Mouse (Mus musculus): ENCODE measurements around the gene Trmt5. TPM values are rescaled to one million over a fixed set of nuclear protein-coding genes. Genes with fewer than 3 reads are reported as not detected.

Trmt5 gene
- polyA plus RNA-seq, 1 experiment from 2014 or later, result 18.7 TPM

DNA sequence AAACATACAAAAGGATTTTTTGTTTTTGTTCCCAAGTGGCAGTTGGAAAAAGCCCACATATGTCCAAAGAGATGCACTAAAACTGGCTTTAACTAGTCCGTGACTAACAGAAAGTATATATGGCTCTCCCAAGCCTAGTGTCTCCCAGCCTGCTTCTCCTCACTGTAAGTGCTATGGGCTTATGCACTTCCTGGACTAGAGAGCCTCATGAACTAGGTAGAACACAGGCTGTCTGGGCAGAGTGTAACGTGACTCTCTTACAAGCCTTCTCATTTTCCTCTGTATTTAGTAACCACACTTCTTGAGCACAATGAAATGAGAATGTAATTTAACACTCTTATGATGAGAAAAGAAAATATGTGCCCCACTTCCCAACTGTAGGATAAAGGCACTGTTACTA lies 22.2 kb upstream of the Trmt5 start:
- Histone ChIP-seq H3K9me3 (replicated peaks) (no peaks in the 10 kb centered on the region), H3K27me3 (no peaks in the 10 kb centered on the region), H3K27ac (no peak overlapping the region), H3K4me3 (no peak overlapping the region), H3K4me1 (no peaks in the 10 kb centered on the region), H3K9ac (no peak overlapping the region), H3K4me2 (replicated peaks) (no peak overlapping the region), H3K36me3 (no peaks in the 10 kb centered on the region)
- ATAC-seq (ENCODE audit: low FRiP score), result no peak
- 79% methylated on average over 2 of the region's 2 CpGs for WGBS

DNA sequence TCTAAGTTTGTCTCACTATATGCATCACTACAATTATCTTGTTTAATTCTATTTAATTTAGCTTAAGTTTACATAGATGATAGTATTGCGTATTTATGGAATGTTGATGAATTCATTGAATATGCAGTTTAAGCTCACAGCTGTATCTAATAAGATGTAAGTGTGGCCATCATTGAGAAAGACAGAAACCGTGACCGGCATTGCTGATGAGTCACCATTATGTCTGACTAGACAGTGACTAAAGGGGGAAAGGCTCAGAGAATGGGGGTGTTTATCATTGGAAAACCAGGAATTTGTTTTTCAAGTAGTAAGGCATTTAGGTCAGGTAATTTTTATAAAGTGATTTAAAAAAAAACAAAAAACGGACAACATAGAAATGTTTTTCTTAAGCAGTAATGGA lies 21.2 kb upstream of the Trmt5 start:
- H3K4me3 ChIP-seq, result no peak overlapping the region
- no peaks in the 10 kb centered on the region for H3K4me1 ChIP-seq
- H3K27me3 ChIP-seq, result no peaks in the 10 kb centered on the region
- H3K4me2 ChIP-seq (replicated peaks), result no peak overlapping the region
- no peak overlapping the region for H3K9ac ChIP-seq
- no peaks in the 10 kb centered on the region for H3K9me3 ChIP-seq (replicated peaks)
- no peak for ATAC-seq (ENCODE audit: low FRiP score)
- no peak overlapping the region for H3K27ac ChIP-seq
- no peaks in the 10 kb centered on the region for H3K36me3 ChIP-seq
- 91% methylated on average over 4 of the region's 4 CpGs for WGBS

GRCm38 (mm10) chr12:73304636-73305035 lies 18.1 kb upstream of the Trmt5 start:
- H3K4me2 ChIP-seq (replicated peaks), result no peak overlapping the region
- no peaks in the 10 kb centered on the region for H3K27me3 ChIP-seq
- H3K4me3 ChIP-seq, result no peak overlapping the region
- no peaks in the 10 kb centered on the region for H3K4me1 ChIP-seq
- H3K27ac ChIP-seq, result no peak overlapping the region
- 93% methylated on average over 4 of the region's 4 CpGs for WGBS
- no peak overlapping the region for H3K9ac ChIP-seq
- ATAC-seq (ENCODE audit: low FRiP score), result no peak
- 0 out of 2 replicates have a peak, but pooled peaks cover 7% of the 10 kb centered on the region for H3K36me3 ChIP-seq
- no peaks in the 10 kb centered on the region for H3K9me3 ChIP-seq (replicated peaks)

DNA sequence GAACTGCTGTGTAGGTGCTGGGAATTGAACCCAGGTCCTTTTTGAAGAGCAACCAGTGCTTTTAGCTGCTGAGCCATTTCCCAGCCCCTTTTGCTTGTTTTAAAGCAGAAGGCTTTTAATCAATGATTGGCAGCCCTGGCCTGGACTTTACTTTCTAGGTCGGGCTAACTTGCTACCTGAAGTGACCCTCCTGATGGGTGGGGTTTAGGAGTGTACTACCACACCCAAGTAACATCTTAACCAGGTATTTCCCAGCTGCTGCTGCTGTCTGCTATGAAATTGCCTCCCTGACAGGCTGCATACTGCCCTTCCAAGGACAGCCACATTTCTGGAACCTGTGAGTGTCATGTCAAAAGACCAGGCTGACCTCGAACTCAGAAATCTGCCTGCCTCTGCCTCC lies 14.0 kb upstream of the Trmt5 start:
- H3K27ac ChIP-seq, result no peak overlapping the region
- WGBS, result 89% methylated on average over 2 of the region's 2 CpGs
- ATAC-seq (ENCODE audit: low FRiP score), result no peak
- H3K27me3 ChIP-seq, result no peaks in the 10 kb centered on the region
- no peaks in the 10 kb centered on the region for H3K9me3 ChIP-seq (replicated peaks)
- no peaks in the 10 kb centered on the region for H3K4me1 ChIP-seq
- H3K4me2 ChIP-seq (replicated peaks), result no peak overlapping the region
- H3K9ac ChIP-seq, result no peak overlapping the region
- peaks cover 22% of the 10 kb centered on the region for H3K36me3 ChIP-seq
- no peak overlapping the region for H3K4me3 ChIP-seq

DNA sequence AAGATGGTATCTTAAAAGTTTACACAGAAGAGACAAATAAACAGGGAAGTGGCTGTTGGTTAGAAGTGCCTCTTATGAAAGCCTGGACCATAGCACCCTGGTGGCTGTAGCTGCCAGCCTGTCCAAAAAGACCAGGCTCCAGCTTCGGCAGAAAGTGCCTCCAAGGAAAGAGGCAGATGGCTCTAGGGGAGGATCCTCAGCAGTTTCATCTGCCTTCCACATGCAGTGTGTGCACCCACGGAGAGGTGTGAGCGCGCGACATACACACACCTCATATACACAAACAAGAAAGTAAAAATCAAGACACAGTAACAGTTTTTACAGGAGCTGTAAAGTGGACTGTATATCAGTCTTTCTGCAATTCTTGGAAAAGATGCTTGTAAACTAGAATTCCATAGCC lies 12.1 kb upstream of the Trmt5 start:
- H3K4me2 ChIP-seq (replicated peaks), result no peak overlapping the region
- H3K9me3 ChIP-seq (replicated peaks), result no peaks in the 10 kb centered on the region
- peaks cover 33% of the 10 kb centered on the region for H3K36me3 ChIP-seq
- 84% methylated on average over 5 of the region's 5 CpGs for WGBS
- no peak overlapping the region for H3K27ac ChIP-seq
- H3K9ac ChIP-seq, result no peak overlapping the region
- ATAC-seq (ENCODE audit: low FRiP score), result no peak
- H3K4me3 ChIP-seq, result no peak overlapping the region
- H3K4me1 ChIP-seq, result no peaks in the 10 kb centered on the region
- no peaks in the 10 kb centered on the region for H3K27me3 ChIP-seq

DNA sequence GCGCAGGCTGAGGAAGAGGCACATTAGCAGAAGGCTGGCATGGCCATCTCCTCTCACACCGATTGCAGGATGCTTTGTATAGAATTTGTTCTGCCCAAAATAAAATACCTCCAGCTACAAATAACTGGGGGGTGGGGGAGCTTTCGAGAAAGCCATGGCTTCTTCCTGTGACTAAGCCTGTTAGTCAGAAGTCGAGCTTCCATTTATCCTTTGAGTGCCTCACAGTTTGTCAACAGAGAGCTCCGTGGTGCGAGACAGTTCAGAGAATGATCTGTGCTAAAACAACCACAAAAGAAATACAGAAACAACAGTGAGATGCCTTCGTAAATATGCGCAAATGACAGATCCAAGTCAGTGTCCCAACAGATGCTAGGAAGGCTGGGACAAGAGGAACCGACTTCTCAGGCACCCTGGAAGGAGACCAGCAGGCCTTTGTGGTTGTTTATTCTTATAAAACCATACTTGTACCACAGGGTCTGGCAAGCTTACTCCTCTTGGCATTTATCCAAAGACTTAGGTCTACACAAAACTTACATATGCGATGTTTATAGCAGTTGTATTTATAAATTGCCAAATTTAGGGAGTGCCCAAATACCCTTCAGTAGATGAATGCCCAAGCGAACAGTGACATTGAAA lies 9.1 kb upstream of the Trmt5 start:
- ATAC-seq (ENCODE audit: low FRiP score), result no peak
- H3K9ac ChIP-seq, result no peak overlapping the region
- no peak overlapping the region for H3K4me2 ChIP-seq (replicated peaks)
- H3K36me3 ChIP-seq, result peaks cover 37% of the 10 kb centered on the region
- H3K27ac ChIP-seq, result no peak overlapping the region
- H3K9me3 ChIP-seq (replicated peaks), result no peaks in the 10 kb centered on the region
- no peaks in the 10 kb centered on the region for H3K27me3 ChIP-seq
- no peak overlapping the region for H3K4me3 ChIP-seq
- WGBS, result 85% methylated on average over 11 of the region's 11 CpGs
- no peaks in the 10 kb centered on the region for H3K4me1 ChIP-seq

DNA sequence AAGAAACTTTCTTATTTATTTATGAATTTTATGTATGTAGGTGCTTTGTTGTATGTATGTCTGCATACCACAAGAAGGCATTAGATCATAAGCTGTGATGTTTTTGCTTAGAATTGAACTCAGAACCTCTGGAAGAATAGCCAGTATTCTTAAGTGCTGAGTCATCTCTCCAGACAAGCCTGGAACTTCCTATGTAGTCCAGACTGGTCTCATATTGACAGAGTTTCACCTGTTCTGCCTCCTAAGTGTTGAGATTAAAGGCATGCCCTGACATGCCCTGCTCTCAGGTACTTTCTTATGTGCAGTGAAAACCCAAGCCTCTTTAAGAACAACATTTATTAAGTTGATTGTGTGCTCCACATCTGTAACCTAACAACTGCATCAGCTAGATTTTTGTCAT lies 8.4 kb upstream of the Trmt5 start:
- Histone ChIP-seq H3K4me2 (replicated peaks) (no peak overlapping the region), H3K9me3 (replicated peaks) (no peaks in the 10 kb centered on the region), H3K27me3 (no peaks in the 10 kb centered on the region), H3K36me3 (peaks cover 36% of the 10 kb centered on the region), H3K4me1 (no peaks in the 10 kb centered on the region), H3K27ac (no peak overlapping the region), H3K4me3 (no peak overlapping the region), H3K9ac (no peak overlapping the region)
- ATAC-seq (ENCODE audit: low FRiP score), result no peak

GRCm38 (mm10) chr12:73288626-73289025 lies 2.1 kb upstream of the Trmt5 start:
- Histone ChIP-seq H3K27me3 (no peaks in the 10 kb centered on the region), H3K27ac (no peak overlapping the region), H3K4me3 (no peak overlapping the region), H3K9me3 (replicated peaks) (no peaks in the 10 kb centered on the region), H3K4me1 (peaks cover 20% of the 10 kb centered on the region), H3K4me2 (replicated peaks) (no peak overlapping the region), H3K36me3 (peaks cover 11% of the 10 kb centered on the region), H3K9ac (no peak overlapping the region)
- 97% methylated on average over 3 of the region's 3 CpGs for WGBS
- no peak for ATAC-seq (ENCODE audit: low FRiP score)

- peak overlapping the region; percentile 75 for H3K4me3 ChIP-seq
- no peak overlapping the region for H3K27ac ChIP-seq
- ATAC-seq (ENCODE audit: low FRiP score), result no peak
- H3K9me3 ChIP-seq (replicated peaks), result no peaks in the 10 kb centered on the region
- 73% methylated on average over 8 of the region's 8 CpGs for WGBS
- peaks cover 22% of the 10 kb centered on the region for H3K4me1 ChIP-seq
- H3K27me3 ChIP-seq, result no peaks in the 10 kb centered on the region
- peaks cover 11% of the 10 kb centered on the region for H3K36me3 ChIP-seq
- no peak overlapping the region for H3K9ac ChIP-seq
- H3K4me2 ChIP-seq (replicated peaks), result peak overlapping the region; percentile 62
Observed at GRCm38 (mm10) chr12:73287609-73288008, 1.1 kb upstream of the Trmt5 start.

DNA sequence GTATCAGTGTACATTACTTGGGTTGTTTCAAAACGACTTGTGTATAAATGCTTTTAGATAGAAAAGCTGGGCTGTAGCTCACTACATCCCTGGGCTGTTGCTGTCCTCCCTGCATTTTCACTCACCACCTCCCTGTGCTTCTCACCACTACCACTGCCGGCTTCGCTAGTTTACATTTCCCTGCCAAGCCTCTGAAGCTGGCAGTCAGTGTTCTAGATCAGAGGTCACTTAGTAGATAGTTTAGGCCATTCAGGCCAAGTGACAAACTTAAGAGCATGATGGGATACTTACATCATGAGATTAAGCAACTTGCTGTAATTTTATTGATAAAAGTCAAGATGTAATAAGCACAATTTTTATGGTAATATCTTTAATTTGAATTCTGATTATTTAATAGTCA lies 11.6 kb downstream of the Trmt5 start:
- no peaks in the 10 kb centered on the region for H3K4me1 ChIP-seq
- no peak for ATAC-seq (ENCODE audit: low FRiP score)
- no peak overlapping the region for H3K4me3 ChIP-seq
- peaks cover 43% of the 10 kb centered on the region for H3K36me3 ChIP-seq
- no peaks in the 10 kb centered on the region for H3K27me3 ChIP-seq
- H3K9ac ChIP-seq, result no peak overlapping the region
- H3K9me3 ChIP-seq (replicated peaks), result no peaks in the 10 kb centered on the region
- H3K4me2 ChIP-seq (replicated peaks), result no peak overlapping the region
- H3K27ac ChIP-seq, result no peak overlapping the region
- WGBS, result 94% methylated on average over 3 of the region's 3 CpGs

- no peaks in the 10 kb centered on the region for H3K9me3 ChIP-seq (replicated peaks)
- H3K27ac ChIP-seq, result no peak overlapping the region
- peaks cover 6% of the 10 kb centered on the region; the same call in 1 of the 2 replicates for H3K36me3 ChIP-seq
- no peak overlapping the region for H3K4me2 ChIP-seq (replicated peaks)
- no peak overlapping the region for H3K4me3 ChIP-seq
- ATAC-seq (ENCODE audit: low FRiP score), result no peak
- no peaks in the 10 kb centered on the region for H3K27me3 ChIP-seq
- no peak overlapping the region for H3K9ac ChIP-seq
- WGBS, result 84% methylated on average over 4 of the region's 4 CpGs
- H3K4me1 ChIP-seq, result no peaks in the 10 kb centered on the region
Observed at GRCm38 (mm10) chr12:73269933-73270332, 16.6 kb downstream of the Trmt5 start.

- no peak for ATAC-seq (ENCODE audit: low FRiP score)
- Histone ChIP-seq H3K27ac (no peak overlapping the region), H3K4me2 (replicated peaks) (no peak overlapping the region), H3K4me1 (no peaks in the 10 kb centered on the region), H3K9me3 (replicated peaks) (no peaks in the 10 kb centered on the region), H3K4me3 (no peak overlapping the region), H3K9ac (no peak overlapping the region), H3K27me3 (no peaks in the 10 kb centered on the region), H3K36me3 (peaks cover 3% of the 10 kb centered on the region; the same call in 1 of the 2 replicates)
- WGBS, result 91% methylated on average over 3 of the region's 3 CpGs
Observed at GRCm38 (mm10) chr12:73269531-73269930, 17.0 kb downstream of the Trmt5 start.

DNA sequence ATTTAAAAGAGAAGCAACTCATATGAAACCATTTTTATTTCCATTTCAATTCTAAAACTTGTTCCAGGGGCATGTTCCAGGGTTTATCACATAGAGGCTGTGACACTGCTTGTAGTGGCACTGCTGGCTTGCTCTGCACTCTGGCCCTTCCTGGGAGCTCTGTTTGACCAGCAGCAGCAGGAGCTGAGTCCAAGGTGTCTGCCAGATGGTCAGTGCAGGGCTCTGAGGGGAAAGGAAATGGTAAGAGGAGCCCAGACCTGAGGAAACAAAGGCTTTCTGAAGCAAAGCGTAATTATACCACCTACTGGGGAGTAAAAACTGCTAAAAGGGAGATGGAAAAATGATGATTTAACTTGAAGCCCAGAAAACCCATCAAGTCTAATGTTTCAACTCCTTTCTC lies 18.0 kb downstream of the Trmt5 start:
- no peak for ATAC-seq (ENCODE audit: low FRiP score)
- WGBS, result 60% methylated on average over 1 of the region's 1 CpGs
- H3K9me3 ChIP-seq (replicated peaks), result no peaks in the 10 kb centered on the region
- no peak overlapping the region for H3K4me2 ChIP-seq (replicated peaks)
- H3K27me3 ChIP-seq, result no peaks in the 10 kb centered on the region
- peaks cover 3% of the 10 kb centered on the region; the same call in 1 of the 2 replicates for H3K36me3 ChIP-seq
- H3K4me3 ChIP-seq, result no peak overlapping the region
- H3K9ac ChIP-seq, result no peak overlapping the region
- no peak overlapping the region for H3K27ac ChIP-seq
- no peaks in the 10 kb centered on the region for H3K4me1 ChIP-seq
